Mouse (Mus musculus) cerebral cortex, adult 2 months (tissue): ENCODE results near the gene Rrm2.

Experiments used
- WGBS: fragments of 180-500 bp; shearing (Covaris S2); methylation state at CpG from one replicate; pipeline ENCODE4 v1.1.7; 2018; 5-methylcytosine and 5-hydroxymethylcytosine counted together

The Rrm2 gene

GRCm38 (mm10) chr12:24750521-24750920 is 42.5 kb downstream of the Rrm2 start:
- WGBS: 99% methylated on average over 6 of the region's 6 CpGs

GRCm38 (mm10) chr12:24753680-24754079 is 45.6 kb downstream of the Rrm2 start:
- 84% methylated on average over 4 of the region's 4 CpGs for WGBS

DNA sequence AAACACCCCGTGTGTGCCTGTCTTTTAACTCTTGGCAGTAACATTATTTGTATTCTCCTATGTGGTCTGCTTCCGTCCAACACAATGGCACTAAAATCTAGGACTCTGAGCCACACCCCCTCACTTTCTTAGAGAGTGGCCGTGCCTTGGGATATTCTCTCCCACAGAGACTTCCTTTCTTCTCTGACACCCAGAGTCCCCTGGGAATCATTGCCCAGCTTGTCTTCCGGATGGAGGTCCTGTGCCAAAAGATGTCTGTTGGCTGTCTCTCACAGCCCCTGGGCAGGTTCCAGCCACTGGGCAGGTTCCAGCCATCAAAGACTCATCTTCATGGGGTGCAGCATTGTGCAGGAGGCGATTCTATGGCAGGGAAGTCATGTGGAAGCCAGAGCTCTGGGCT is 46.7 kb downstream of the Rrm2 start:
- 37% methylated on average over 5 of the region's 5 CpGs for WGBS

DNA sequence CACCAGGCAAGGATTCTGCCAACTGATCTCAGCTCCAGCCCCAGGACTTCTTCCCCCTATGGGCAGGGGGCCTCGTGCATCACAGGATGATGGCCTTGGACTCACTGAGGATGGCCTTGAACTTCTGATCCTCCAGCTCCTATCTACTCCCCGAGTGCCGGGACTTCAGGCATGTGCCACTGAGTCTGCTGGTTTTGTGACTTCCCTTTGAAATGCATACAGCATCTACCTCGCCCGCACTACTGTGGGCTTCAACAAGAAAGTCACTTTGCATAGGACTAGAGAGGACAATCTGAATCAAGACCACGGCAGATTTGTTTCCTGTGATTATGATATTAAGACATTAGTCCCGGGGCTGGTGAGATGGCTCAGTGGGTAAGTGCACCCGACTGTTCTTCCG is 47.4 kb downstream of the Rrm2 start:
- 91% methylated on average over 9 of the region's 9 CpGs for WGBS

GRCm38 (mm10) chr12:24758374-24758773 is 50.3 kb downstream of the Rrm2 start:
- WGBS: 21% methylated on average over 6 of the region's 6 CpGs

GRCm38 (mm10) chr12:24762253-24762652 is 54.2 kb downstream of the Rrm2 start:
- 41% methylated on average over 3 of the region's 3 CpGs for WGBS
